20 mouse cellular contexts compared by ENCODE assay signal in the genomic region with DNA sequence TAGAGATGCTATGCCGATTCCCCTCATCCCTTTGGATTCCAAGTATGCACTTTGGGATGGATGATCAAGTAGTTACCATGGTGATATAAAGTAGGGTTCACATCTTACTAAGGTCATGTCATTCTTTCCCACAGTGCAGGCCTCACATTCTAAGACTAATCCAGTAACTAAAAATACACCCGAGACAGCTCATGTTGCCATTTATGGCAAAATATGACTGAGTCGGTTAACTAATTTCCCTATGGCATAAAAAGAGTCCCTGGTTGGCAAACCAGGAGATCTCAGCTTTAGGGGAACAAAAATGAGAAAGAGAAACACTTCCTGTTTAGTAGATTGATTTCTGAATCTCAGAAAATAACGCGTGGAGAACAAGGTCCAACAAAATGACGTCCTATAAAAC.
"Had no signal": no experiment of that assay in that cellular context is flagged by ENCODE, and none has a peak within 500 bp of the region (broad histone marks: within the 10 kb centered on the region; RNA-seq: fewer than 3 reads in every experiment).

No protein-coding gene starts in this region.

- H3K27ac ChIP-seq: liver, embryonic 14.5 days; midbrain, embryonic 10.5 days; midbrain, embryonic 12.5 days; neural tube, embryonic 13.5 days; neural tube, embryonic 15.5 days had no signal

- H3K9ac ChIP-seq: liver, embryonic 14.5 days; lung, embryonic 14.5 days; midbrain, embryonic 12.5 days; neural tube, embryonic 13.5 days; neural tube, embryonic 15.5 days had no signal

- H3K36me3 ChIP-seq: midbrain, embryonic 10.5 days; midbrain, embryonic 12.5 days; neural tube, embryonic 13.5 days; neural tube, embryonic 15.5 days had no signal

- DNase-seq: lung, adult 18-20 months; lung, embryonic 14.5 days; lung, postnatal 10 days; lung, postnatal 4 days; midbrain, embryonic 14.5 days; retina, postnatal 1 day; right cerebral cortex, adult 18-20 months; right cerebral cortex, postnatal 25 days; right cerebral cortex, postnatal 4 days; spleen, adult 18-20 months; thymus, adult 18-20 months; thymus, postnatal 14 days; thymus, postnatal 36 days had no signal

- H3K9me3 ChIP-seq: midbrain, embryonic 10.5 days; midbrain, embryonic 12.5 days; neural tube, embryonic 13.5 days; neural tube, embryonic 15.5 days had no signal

- H3K4me1 ChIP-seq: midbrain, embryonic 12.5 days; neural tube, embryonic 13.5 days; neural tube, embryonic 15.5 days had no signal

- H3K4me3 ChIP-seq: midbrain, embryonic 10.5 days; midbrain, embryonic 12.5 days; myocyte; neural tube, embryonic 13.5 days; neural tube, embryonic 15.5 days had no signal

- H3K4me2 ChIP-seq: lung, embryonic 14.5 days; midbrain, embryonic 12.5 days; neural tube, embryonic 13.5 days; neural tube, embryonic 15.5 days had no signal

- ATAC-seq: midbrain, embryonic 16.5 days had no signal

- H3K27me3 ChIP-seq: neural tube, embryonic 13.5 days; neural tube, embryonic 15.5 days had no signal
